Mouse (Mus musculus): ENCODE measurements around the gene Actr1a. TPM values are rescaled to one million over a fixed set of nuclear protein-coding genes. Genes with fewer than 3 reads are reported as not detected.

Actr1a gene
- polyA plus RNA-seq, 1 experiment: 75.3 TPM

- TF ChIP-seq EP300 (IDR thresholded peaks at IDR 0.05; ENCODE audit: insufficient read depth, low read depth, low read length) (no peak), CTCF (IDR thresholded peaks at IDR 0.05; ENCODE audit: low read depth, low read length) (no peak), POLR2A (IDR thresholded peaks at IDR 0.05; ENCODE audit: insufficient read depth, low read length) (no peak)
- no peaks in the 10 kb centered on the region for H3K9me3 ChIP-seq (replicated peaks; ENCODE audit: control insufficient read depth, insufficient read depth, low read length, poor library complexity, severe bottlenecking)
Observed at GRCm38 (mm10) chr19:46363294-46364009, 32.1 kb downstream of the Actr1a start.

DNA sequence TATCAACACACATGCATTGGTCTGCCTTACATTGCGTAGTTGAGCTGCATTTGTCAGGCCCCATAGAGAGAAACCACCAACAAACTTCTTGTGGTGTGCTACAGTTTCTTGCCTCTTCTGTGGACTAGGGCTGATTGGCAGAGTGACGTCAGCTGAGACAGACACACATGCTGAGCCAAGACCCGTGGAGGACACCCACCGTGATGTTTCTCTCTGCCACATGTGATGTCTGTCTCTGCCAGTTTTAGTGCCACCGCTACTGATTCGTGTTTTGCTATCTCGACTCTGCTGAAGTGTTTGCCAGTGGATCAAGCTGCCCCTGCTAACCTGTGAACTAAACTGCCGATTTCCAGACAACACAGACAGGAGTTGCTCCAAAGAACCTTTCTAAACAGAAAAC is 33.4 kb downstream of the Actr1a start:
- no peaks in the 10 kb centered on the region for H3K27me3 ChIP-seq (ENCODE audit: control insufficient read depth, insufficient read depth, low read length, poor library complexity, severe bottlenecking)
- no peak overlapping the region for H3K27ac ChIP-seq (ENCODE audit: insufficient read depth, low read length)
- peaks cover 3% of the 10 kb centered on the region for H3K4me1 ChIP-seq (ENCODE audit: control insufficient read depth, insufficient read depth, low read length)
- H3K36me3 ChIP-seq (ENCODE audit: control insufficient read depth, insufficient read depth, low read length, poor library complexity, severe bottlenecking): no peaks in the 10 kb centered on the region; the same call in 1 of the 2 replicates
- H3K4me3 ChIP-seq (ENCODE audit: low read depth, low read length): no peak overlapping the region
- no peaks in the 10 kb centered on the region for H3K9me3 ChIP-seq (replicated peaks; ENCODE audit: control insufficient read depth, insufficient read depth, low read length, poor library complexity, severe bottlenecking)
- no peak overlapping the region for H3K9ac ChIP-seq (ENCODE audit: low read depth, poor library complexity, severe bottlenecking)
- no peak for TF ChIP-seq EP300 (IDR thresholded peaks at IDR 0.05; ENCODE audit: insufficient read depth, low read depth, low read length)
- no peak for TF ChIP-seq POLR2A (IDR thresholded peaks at IDR 0.05; ENCODE audit: insufficient read depth, low read length)
- no peak for TF ChIP-seq CTCF (IDR thresholded peaks at IDR 0.05; ENCODE audit: low read depth, low read length)

More at GRCm38 (mm10) chr19:46363294-46364009, 32.1 kb downstream of the Actr1a start:
- H3K9ac ChIP-seq (ENCODE audit: low read depth, poor library complexity, severe bottlenecking): no peak overlapping the region
- H3K27ac ChIP-seq (ENCODE audit: insufficient read depth, low read length): no peak overlapping the region
- peaks cover 3% of the 10 kb centered on the region for H3K4me1 ChIP-seq (ENCODE audit: control insufficient read depth, insufficient read depth, low read length)
- no peak overlapping the region for H3K4me3 ChIP-seq (ENCODE audit: low read depth, low read length)
- no peaks in the 10 kb centered on the region; the same call in 1 of the 2 replicates for H3K36me3 ChIP-seq (ENCODE audit: control insufficient read depth, insufficient read depth, low read length, poor library complexity, severe bottlenecking)
- no peaks in the 10 kb centered on the region for H3K27me3 ChIP-seq (ENCODE audit: control insufficient read depth, insufficient read depth, low read length, poor library complexity, severe bottlenecking)

- no peak for TF ChIP-seq CTCF (IDR thresholded peaks at IDR 0.05; ENCODE audit: low read depth, low read length)
- peak; percentile 81; the same call in 1 of the 2 replicates for TF ChIP-seq EP300 (IDR thresholded peaks at IDR 0.05; ENCODE audit: insufficient read depth, low read depth, low read length)
- no peak for TF ChIP-seq POLR2A (IDR thresholded peaks at IDR 0.05; ENCODE audit: insufficient read depth, low read length)
- peak overlapping the region; percentile 88 for H3K9ac ChIP-seq (ENCODE audit: low read depth, poor library complexity, severe bottlenecking)
- H3K36me3 ChIP-seq (ENCODE audit: control insufficient read depth, insufficient read depth, low read length, poor library complexity, severe bottlenecking): no peaks in the 10 kb centered on the region; the same call in 1 of the 2 replicates
- H3K27ac ChIP-seq (ENCODE audit: insufficient read depth, low read length): peak overlapping the region; percentile 88
- H3K9me3 ChIP-seq (replicated peaks; ENCODE audit: control insufficient read depth, insufficient read depth, low read length, poor library complexity, severe bottlenecking): no peaks in the 10 kb centered on the region
- peaks cover 2% of the 10 kb centered on the region for H3K4me1 ChIP-seq (ENCODE audit: control insufficient read depth, insufficient read depth, low read length)
- peak overlapping the region; percentile 91 for H3K4me3 ChIP-seq (ENCODE audit: low read depth, low read length)
- no peaks in the 10 kb centered on the region for H3K27me3 ChIP-seq (ENCODE audit: control insufficient read depth, insufficient read depth, low read length, poor library complexity, severe bottlenecking)
Observed at GRCm38 (mm10) chr19:46358381-46358780, 37.2 kb downstream of the Actr1a start.

DNA sequence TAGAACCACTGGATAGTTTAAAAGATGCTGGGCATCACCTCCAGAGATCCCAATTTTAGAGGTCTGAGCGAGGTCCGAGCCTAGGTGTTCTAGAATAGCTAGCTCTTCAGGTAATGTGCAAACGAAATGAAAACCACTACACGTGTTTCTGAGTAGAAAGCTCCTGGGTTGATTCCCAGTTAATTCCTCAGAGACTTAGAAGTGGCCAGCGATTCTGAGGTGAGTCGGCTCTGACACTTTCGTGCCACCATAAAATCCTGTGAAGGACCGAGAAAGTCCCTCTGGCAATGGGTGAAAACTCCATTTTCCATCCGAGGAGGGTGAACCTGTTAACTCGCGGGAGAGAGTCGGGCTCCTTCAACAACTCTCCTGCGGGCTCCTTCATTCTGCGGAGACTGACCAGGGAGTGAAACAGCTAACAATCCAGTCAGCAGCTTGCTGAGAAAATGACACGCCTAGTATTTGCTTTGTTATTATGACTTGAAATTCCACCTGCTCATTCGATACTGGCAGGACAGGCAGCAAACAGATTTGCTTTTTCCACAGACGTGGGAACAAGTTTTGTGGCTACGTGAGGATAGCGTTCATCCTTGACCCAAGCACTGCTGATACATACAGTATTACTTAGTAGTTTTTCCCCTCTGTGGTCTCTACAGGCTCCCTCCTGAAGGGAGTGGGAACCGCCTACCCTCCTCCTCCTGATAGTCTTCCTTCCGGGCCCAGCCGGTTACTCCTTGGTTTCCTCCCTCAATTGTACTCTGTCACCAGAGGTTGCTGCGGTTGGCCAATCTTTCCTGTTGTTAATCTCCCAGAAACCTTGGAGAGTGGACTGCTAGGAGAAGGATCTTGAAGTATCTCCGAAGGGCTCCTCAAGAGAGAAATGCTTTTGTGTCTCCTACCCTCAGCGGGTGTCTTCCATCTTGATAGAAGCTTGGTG is 37.9 kb downstream of the Actr1a start:
- Histone ChIP-seq H3K27ac (ENCODE audit: insufficient read depth, low read length) (peak overlapping the region; percentile 88), H3K9me3 (replicated peaks; ENCODE audit: control insufficient read depth, insufficient read depth, low read length, poor library complexity, severe bottlenecking) (no peaks in the 10 kb centered on the region), H3K4me1 (ENCODE audit: control insufficient read depth, insufficient read depth, low read length) (no peaks in the 10 kb centered on the region), H3K9ac (ENCODE audit: low read depth, poor library complexity, severe bottlenecking) (peak overlapping the region; percentile 88), H3K4me3 (ENCODE audit: low read depth, low read length) (peak overlapping the region; percentile 91), H3K27me3 (ENCODE audit: control insufficient read depth, insufficient read depth, low read length, poor library complexity, severe bottlenecking) (no peaks in the 10 kb centered on the region), H3K36me3 (ENCODE audit: control insufficient read depth, insufficient read depth, low read length, poor library complexity, severe bottlenecking) (no peaks in the 10 kb centered on the region; the same call in 1 of the 2 replicates)
- no peak for TF ChIP-seq POLR2A (IDR thresholded peaks at IDR 0.05; ENCODE audit: insufficient read depth, low read length)

DNA sequence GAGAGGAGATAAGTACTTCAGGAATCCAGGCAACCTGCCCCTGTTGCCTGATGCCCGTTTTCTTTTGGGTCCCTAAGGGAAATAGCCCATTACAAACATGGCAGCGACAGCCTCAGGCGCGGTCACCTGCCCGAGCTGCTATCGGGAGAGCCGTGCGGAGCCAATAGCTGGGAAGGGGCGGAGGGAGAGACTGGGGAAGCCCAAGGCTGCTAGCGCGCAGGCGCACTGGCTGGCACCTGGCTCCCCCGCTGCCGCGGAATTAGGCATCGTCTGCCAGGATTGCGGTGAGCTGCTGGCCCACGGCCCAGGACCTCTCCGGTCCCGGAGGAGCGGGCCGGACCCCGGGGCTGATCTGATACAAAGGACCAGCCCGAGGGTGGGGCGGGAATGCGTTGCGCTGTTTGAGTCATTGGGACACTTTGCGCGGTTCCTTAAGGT is 38.8 kb downstream of the Actr1a start:
- Histone ChIP-seq H3K27ac (ENCODE audit: insufficient read depth, low read length) (peak overlapping the region; percentile 88), H3K4me3 (ENCODE audit: low read depth, low read length) (peak overlapping the region; percentile 91), H3K36me3 (ENCODE audit: control insufficient read depth, insufficient read depth, low read length, poor library complexity, severe bottlenecking) (no peaks in the 10 kb centered on the region; the same call in 1 of the 2 replicates), H3K9me3 (replicated peaks; ENCODE audit: control insufficient read depth, insufficient read depth, low read length, poor library complexity, severe bottlenecking) (no peaks in the 10 kb centered on the region), H3K27me3 (ENCODE audit: control insufficient read depth, insufficient read depth, low read length, poor library complexity, severe bottlenecking) (no peaks in the 10 kb centered on the region), H3K4me1 (ENCODE audit: control insufficient read depth, insufficient read depth, low read length) (no peaks in the 10 kb centered on the region), H3K9ac (ENCODE audit: low read depth, poor library complexity, severe bottlenecking) (peak overlapping the region; percentile 88)
- TF ChIP-seq POLR2A (IDR thresholded peaks at IDR 0.05; ENCODE audit: insufficient read depth, low read length) (peak; percentile 50), EP300 (IDR thresholded peaks at IDR 0.05; ENCODE audit: insufficient read depth, low read depth, low read length) (peak; percentile 62; the same call in 1 of the 2 replicates), CTCF (IDR thresholded peaks at IDR 0.05; ENCODE audit: low read depth, low read length) (no peak)

Measured in ES-Bruce4 (cell line).